Mouse (Mus musculus) lung, postnatal 4 days (tissue): Measurements from ENCODE around the gene Gps2.
A peak's percentile ranks its signal among the peaks of the same experiment; 100 is the strongest.
"Not testable (repeated sequence)": the region's sequence is repeated elsewhere in the genome, so short reads cannot be mapped to it uniquely, and the experiment has no call there.

Source experiments
- DNase-seq, 2 experiments: peaks; one replicate each; pipeline ENCODE4 v3.0.0; 2021

The Gps2 gene

GRCm38 (mm10) chr11:69916652-69917378 lies 3.1 kb downstream of the Gps2 start:
- DNase-seq = not testable (repeated sequence)

DNA sequence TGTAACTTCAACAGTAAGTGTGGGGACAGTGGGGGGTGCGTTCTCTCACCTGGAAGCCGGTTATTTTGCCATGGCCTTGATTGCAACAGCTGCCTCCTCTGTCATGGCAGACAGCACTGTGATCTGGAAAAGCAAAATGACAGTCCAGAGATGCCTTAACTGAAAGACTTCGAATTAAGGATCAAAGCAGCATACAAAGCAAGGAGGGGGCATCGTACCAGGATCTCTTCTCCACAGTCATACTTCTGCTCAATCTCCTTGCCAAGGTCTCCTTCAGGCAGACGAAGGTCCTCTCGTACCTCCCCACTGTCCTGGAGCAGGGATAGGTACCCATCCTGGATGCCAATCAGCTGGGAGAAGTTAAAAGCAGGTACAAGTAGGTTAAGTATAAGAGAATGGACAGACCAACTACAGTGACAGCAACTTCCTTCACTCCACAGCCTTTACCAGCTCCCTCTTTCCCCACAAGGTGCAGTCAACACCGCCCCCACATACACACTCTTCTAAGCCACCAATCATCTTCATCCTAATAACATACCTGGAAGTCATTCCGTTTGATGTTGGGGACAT lies 3.8 kb downstream of the Gps2 start:
- DNase-seq = no peak

- no peak for DNase-seq
Observed at GRCm38 (mm10) chr11:69918118-69918517, 4.4 kb downstream of the Gps2 start.

- DNase-seq = no peak
Observed at GRCm38 (mm10) chr11:69919053-69919452, 5.4 kb downstream of the Gps2 start.

DNA sequence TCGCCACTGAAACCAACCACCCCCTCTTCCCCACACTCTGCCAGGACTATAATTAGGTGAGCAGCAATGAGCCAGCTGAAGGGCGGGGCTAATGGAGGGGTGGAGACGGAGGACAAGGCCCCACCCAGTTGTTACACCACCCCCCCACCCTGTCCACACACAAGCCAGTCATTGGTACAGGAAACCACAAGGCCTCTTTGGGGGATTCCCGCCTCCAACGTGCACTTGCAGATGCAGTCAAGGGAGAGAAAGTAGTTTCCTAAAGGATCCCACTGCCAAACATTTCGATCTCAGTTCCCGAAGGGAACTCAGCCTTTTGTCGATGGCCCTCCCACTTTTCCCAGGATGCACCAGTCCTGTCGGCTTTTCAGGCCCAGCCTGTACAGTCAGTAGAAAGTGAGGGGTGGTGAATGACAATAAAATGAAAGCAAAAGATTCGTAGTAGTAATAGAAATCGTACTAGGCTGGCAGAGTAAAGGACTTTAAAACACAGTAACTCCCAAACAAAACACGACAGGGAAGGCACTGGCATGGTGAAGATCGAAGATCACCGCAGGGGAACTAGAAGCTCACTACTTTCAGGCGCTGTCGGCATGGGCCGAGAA lies 6.1 kb downstream of the Gps2 start:
- peak; percentile 86 to 88 for DNase-seq

DNA sequence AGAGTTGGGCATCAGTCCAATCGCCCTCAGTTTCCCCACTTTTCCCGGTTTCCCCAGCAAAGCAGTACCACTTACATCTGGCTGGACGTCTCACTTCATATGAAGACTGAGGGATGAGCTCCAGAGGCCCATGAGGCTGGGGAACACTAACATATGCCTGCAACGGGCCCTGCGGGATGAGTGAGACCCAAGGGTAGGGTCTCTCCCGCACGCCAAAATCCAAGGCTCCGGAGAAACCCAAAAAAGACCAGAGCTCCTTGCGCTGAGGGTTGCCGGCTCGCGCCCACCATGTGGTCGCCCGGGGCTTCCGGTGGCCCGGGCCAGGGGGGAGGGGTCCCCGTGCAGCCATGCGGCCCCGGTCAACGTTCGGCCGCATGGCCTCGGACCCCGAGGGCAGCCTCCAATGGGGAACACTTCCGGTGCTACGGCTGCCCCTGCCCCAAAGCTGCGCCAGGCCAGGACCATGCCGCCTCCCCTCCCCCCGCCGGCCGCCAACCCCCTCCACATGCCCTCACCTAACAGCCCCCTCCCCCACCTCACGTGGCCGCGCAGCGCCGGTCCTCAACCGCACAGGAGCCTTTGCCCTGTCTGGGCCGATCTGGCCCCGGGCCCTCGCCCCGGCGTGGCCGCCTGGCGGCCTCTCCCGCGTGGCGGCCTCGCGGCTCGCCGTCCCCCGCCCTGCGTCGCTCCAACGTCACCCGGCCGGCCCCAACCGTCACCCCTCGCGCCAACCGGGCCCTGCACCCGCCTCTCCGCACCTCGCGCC lies 6.8 kb downstream of the Gps2 start:
- no peak for DNase-seq

GRCm38 (mm10) chr11:69921114-69922011 lies 7.7 kb downstream of the Gps2 start, which contains the start of gene Eif5a:
Gene Eif5a (minus strand): TSS chr11:69921958.
- DNase-seq = peak; percentile 100

GRCm38 (mm10) chr11:69922012-69922756 lies 8.5 kb downstream of the Gps2 start:
- peak in 1 of 2 experiments; percentile 16 for DNase-seq

- DNase-seq = peak in 1 of 2 experiments; percentile 17
Observed at GRCm38 (mm10) chr11:69922796-69923195, 9.1 kb downstream of the Gps2 start.

GRCm38 (mm10) chr11:69927501-69927900 lies 13.8 kb downstream of the Gps2 start:
- no peak for DNase-seq

- DNase-seq = no peak
Observed at GRCm38 (mm10) chr11:69929712-69930111, 16.0 kb downstream of the Gps2 start.

- not testable (repeated sequence) for DNase-seq
Observed at GRCm38 (mm10) chr11:69930176-69930575, 16.5 kb downstream of the Gps2 start.

DNA sequence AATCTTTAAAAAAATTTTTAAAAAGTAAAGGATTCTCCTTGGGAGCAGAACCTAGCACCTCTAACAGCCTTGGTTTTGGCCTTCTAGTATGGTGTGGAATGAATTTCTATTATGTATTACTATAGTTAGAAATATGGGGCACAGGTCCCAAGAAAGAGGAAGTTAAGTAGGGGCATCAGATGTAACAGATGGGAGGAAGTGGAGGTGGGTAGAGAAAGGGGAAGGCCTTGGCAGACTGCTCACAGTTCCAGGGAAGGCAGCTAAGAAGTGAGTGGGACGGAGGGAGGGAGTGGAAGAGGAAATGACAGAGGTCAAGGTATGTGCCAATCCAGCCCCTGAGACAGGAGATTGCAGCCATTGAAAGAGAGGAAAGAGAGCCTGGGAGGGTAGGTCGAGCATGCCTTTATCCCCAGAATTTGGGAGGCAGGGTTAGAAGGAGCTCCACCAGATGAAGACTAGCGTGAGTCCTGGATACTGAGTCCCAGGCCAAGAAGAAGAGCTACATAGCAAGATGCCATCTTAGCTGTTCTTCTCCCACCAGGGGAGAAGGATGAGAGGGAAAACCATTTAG lies 17.4 kb downstream of the Gps2 start:
- DNase-seq = peak in 1 of 2 experiments; percentile 41

DNA sequence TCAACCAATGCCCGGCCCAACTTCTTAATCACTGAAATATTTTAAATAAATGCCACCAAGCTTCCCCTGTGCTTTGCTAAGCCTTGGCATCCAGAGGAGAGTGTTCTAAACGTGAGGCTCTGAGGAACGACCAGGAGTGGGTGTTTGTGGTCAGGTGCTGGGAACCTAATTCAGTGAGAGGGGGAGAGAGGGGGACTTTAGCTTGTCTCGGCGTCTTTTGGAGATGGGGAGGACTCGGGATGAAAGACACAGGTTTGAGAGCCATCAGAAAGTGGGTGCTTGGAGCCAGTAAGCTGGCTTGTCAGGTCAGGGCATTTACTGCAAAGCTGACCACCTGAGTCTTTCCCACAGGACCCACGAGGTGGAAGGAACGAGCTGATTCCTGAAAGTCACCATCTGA lies 18.1 kb downstream of the Gps2 start:
- DNase-seq = no peak

GRCm38 (mm10) chr11:69932254-69932653 lies 18.6 kb downstream of the Gps2 start:
- DNase-seq = no peak

GRCm38 (mm10) chr11:69933066-69933465 lies 19.4 kb downstream of the Gps2 start:
- no peak for DNase-seq

DNA sequence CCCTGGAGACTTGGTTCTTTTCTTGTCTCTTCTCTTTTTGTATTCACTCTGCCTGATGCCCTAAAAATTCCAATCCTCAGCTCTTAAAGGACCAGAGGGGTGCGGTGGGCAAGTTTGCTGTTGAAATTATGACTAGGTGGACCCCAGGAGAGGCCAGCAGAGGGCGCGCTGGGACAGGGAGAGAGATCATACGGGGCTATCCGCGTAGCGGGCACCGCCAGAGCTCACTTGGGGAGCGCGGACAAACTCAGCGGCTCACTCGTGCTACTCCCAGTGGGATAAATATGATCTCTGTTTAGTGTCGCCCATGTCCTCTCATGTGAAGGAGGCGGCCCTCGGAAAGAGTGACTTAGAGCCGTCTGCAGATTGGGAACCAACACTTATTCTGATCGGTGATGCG lies 20.5 kb downstream of the Gps2 start:
- DNase-seq = peak; percentile 90 to 95

DNA sequence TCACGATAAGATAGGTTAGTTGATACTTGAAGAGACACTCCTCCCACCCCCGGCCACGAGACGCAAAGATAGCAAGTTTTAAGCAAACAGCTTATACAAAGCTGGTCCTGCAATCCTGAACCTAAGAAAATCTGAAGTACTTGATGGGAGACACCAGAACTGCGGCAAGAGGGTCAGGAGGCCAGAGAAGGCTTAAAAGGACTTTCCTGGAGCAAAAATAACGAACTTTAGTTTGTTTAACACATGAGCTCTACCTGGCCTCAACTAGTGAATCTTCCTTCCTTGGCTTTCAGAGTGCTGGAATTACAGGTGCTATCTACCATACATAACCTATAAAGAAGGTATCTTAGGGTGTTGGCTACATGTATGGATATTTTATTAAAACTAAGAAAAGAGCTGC lies 21.0 kb downstream of the Gps2 start:
- DNase-seq = no peak

DNA sequence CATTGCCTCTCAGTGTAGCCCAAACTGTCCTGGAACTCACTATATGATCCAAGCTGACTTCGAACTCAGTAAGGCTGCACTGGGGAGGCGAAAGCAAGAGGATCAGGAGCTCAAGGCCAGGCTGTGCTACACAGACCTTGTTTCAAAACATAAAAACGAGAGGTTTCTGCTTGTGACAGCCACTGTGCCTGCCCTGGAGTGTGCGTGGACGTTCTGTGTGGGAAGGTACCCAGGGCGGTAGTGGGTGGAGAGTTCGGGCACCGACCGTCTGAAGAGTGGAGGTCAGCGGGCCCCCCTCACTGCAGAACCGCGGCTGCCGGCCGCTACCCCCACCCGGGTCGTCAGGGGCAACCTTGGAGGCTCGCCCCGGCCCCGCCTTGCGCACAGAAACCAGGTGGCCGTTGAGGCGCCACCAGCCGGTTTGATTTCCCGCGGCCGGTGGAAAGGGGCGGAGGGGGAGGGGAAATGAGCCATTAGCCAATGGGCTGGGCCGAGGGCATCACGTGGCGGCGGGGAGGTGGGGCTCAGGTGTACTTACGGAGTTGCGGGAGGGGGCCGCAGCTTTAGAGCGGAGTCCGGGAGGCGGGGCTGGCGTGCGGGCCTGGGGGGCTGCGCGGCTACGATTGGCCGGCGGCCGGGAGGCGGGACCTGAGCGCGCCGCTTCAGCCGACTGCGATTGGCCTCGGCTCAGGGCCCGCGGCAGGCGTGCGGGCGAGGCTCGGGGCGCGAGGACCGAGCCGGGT lies 21.6 kb downstream of the Gps2 start, which contains the start of gene Ybx2:
Ybx2 (plus strand) TSS at position 660 of the 743 bp plus-strand sequence.
- peak; percentile 87 for DNase-seq

DNA sequence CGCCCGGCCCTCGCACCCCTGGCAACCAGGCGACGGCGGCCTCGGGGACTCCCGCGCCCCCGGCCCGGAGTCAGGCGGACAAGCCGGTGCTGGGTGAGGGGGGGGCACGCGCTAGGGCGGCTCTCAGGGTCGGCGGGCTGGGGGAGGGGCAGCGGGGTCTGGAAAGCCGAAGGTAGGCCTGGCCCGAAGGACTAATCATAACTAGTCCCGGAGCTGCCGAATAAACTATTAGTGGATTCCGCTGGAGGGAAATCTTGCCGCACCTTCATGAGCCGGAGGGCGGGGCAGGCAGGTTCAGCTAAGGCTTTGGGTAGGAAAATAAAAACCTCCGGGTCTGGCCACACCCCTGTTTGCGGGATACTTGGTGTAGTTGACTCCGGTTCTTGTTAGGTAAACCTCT lies 22.5 kb downstream of the Gps2 start:
- DNase-seq = no peak
